Mouse (Mus musculus) G1E (cell line): ENCODE results near the gene Evi2.

Experiments
- CTCF ChIP-seq: IDR thresholded peaks from 2 replicates; pipeline ENCODE4 v1.5.1; 2012; ENCODE audit warnings: low read depth, low read length, inconsistent platforms, mixed read lengths
- GATA1 ChIP-seq: IDR thresholded peaks from 2 replicates; pipeline ENCODE4 v1.6.1; 2012; ENCODE audit warnings: borderline replicate concordance, low read length, inconsistent platforms, mixed read lengths
- POLR2AphosphoS5 ChIP-seq: IDR thresholded peaks from 2 replicates; pipeline ENCODE4 v1.6.1; 2012; ENCODE audit warnings: low read depth, low read length, inconsistent platforms; ENCODE audit not compliant: insufficient replicate concordance
- TAL1 ChIP-seq: conservative IDR thresholded peaks from 2 replicates; pipeline ENCODE4 v1.6.1; 2012; ENCODE audit warnings: low read depth, low read length, inconsistent platforms, mixed read lengths

- TF ChIP-seq CTCF: no peak
- TF ChIP-seq GATA1: no peak
- TF ChIP-seq TAL1: no peak
- no peak for TF ChIP-seq POLR2AphosphoS5
Observed at GRCm38 (mm10) chr11:79527015-79527738, 3.2 kb downstream of the Evi2 start.
